Mouse (Mus musculus): ENCODE data around the gene Ncapd2. TPM values are rescaled to one million over a fixed set of nuclear protein-coding genes. Genes with fewer than 3 reads are reported as not detected.

Gene Ncapd2
- polyA plus RNA-seq, 1 experiment from 2014 or later: 67.6 TPM

GRCm38 (mm10) chr6:125175469-125175868 is 16.0 kb downstream of the Ncapd2 start:
- Histone ChIP-seq H3K36me3 (ENCODE audit: control insufficient read depth, insufficient read depth, low read length) (peaks cover 99% of the 10 kb centered on the region), H3K4me2 (ENCODE audit: low read length) (no peak overlapping the region), H3K4me3 (ENCODE audit: low read depth, low read length) (no peak overlapping the region), H3K27ac (ENCODE audit: low read depth, low read length) (no peak overlapping the region), H3K4me1 (ENCODE audit: control insufficient read depth, insufficient read depth, low read length) (no peaks in the 10 kb centered on the region), H3K9me3 (replicated peaks; ENCODE audit: control insufficient read depth, low read length) (no peaks in the 10 kb centered on the region), H3K9ac (ENCODE audit: low read length) (no peak overlapping the region), H3K27me3 (replicated peaks; ENCODE audit: control insufficient read depth, insufficient read depth, low read length) (no peaks in the 10 kb centered on the region)
- no peak for DNase-seq (ENCODE audit: low spot score)
- 91% methylated on average over 5 of the region's 5 CpGs for WGBS
- ATAC-seq: no peak

GRCm38 (mm10) chr6:125173256-125173655 is 18.2 kb downstream of the Ncapd2 start:
- Histone ChIP-seq H3K9me3 (replicated peaks; ENCODE audit: control insufficient read depth, low read length) (no peaks in the 10 kb centered on the region), H3K36me3 (ENCODE audit: control insufficient read depth, insufficient read depth, low read length) (peaks cover 99% of the 10 kb centered on the region), H3K9ac (ENCODE audit: low read length) (no peak overlapping the region), H3K4me1 (ENCODE audit: control insufficient read depth, insufficient read depth, low read length) (no peaks in the 10 kb centered on the region), H3K4me2 (ENCODE audit: low read length) (no peak overlapping the region), H3K4me3 (ENCODE audit: low read depth, low read length) (no peak overlapping the region), H3K27me3 (replicated peaks; ENCODE audit: control insufficient read depth, insufficient read depth, low read length) (no peaks in the 10 kb centered on the region), H3K27ac (ENCODE audit: low read depth, low read length) (no peak overlapping the region)
- DNase-seq (ENCODE audit: low spot score): no peak
- no peak for ATAC-seq
- 92% methylated on average over 7 of the region's 7 CpGs for WGBS

GRCm38 (mm10) chr6:125172474-125172873 is 19.0 kb downstream of the Ncapd2 start:
- H3K36me3 ChIP-seq (ENCODE audit: control insufficient read depth, insufficient read depth, low read length): peaks cover 99% of the 10 kb centered on the region
- no peaks in the 10 kb centered on the region for H3K9me3 ChIP-seq (replicated peaks; ENCODE audit: control insufficient read depth, low read length)
- H3K4me3 ChIP-seq (ENCODE audit: low read depth, low read length): no peak overlapping the region
- H3K27me3 ChIP-seq (replicated peaks; ENCODE audit: control insufficient read depth, insufficient read depth, low read length): no peaks in the 10 kb centered on the region
- H3K9ac ChIP-seq (ENCODE audit: low read length): no peak overlapping the region
- ATAC-seq (no peak), DNase-seq (ENCODE audit: low spot score) (no peak)
- H3K27ac ChIP-seq (ENCODE audit: low read depth, low read length): no peak overlapping the region
- no peak overlapping the region for H3K4me2 ChIP-seq (ENCODE audit: low read length)
- WGBS: 95% methylated on average over 2 of the region's 2 CpGs
- H3K4me1 ChIP-seq (ENCODE audit: control insufficient read depth, insufficient read depth, low read length): peaks cover 3% of the 10 kb centered on the region; the same call in 1 of the 2 replicates

GRCm38 (mm10) chr6:125170194-125170593 is 21.3 kb downstream of the Ncapd2 start:
- Histone ChIP-seq H3K4me1 (ENCODE audit: control insufficient read depth, insufficient read depth, low read length) (peaks cover 18% of the 10 kb centered on the region), H3K27ac (ENCODE audit: low read depth, low read length) (no peak overlapping the region), H3K9ac (ENCODE audit: low read length) (no peak overlapping the region), H3K9me3 (replicated peaks; ENCODE audit: control insufficient read depth, low read length) (no peaks in the 10 kb centered on the region), H3K4me3 (ENCODE audit: low read depth, low read length) (no peak overlapping the region), H3K36me3 (ENCODE audit: control insufficient read depth, insufficient read depth, low read length) (peaks cover 78% of the 10 kb centered on the region), H3K4me2 (ENCODE audit: low read length) (no peak overlapping the region), H3K27me3 (replicated peaks; ENCODE audit: control insufficient read depth, insufficient read depth, low read length) (no peaks in the 10 kb centered on the region)
- WGBS: 88% methylated on average over 6 of the region's 6 CpGs
- ATAC-seq: no peak
- DNase-seq (ENCODE audit: low spot score): no peak

- DNase-seq (ENCODE audit: low spot score): no peak
- peaks cover 69% of the 10 kb centered on the region for H3K36me3 ChIP-seq (ENCODE audit: control insufficient read depth, insufficient read depth, low read length)
- no peak overlapping the region for H3K4me2 ChIP-seq (ENCODE audit: low read length)
- no peaks in the 10 kb centered on the region for H3K9me3 ChIP-seq (replicated peaks; ENCODE audit: control insufficient read depth, low read length)
- H3K9ac ChIP-seq (ENCODE audit: low read length): no peak overlapping the region
- no peak overlapping the region for H3K4me3 ChIP-seq (ENCODE audit: low read depth, low read length)
- peaks cover 29% of the 10 kb centered on the region for H3K4me1 ChIP-seq (ENCODE audit: control insufficient read depth, insufficient read depth, low read length)
- no peaks in the 10 kb centered on the region for H3K27me3 ChIP-seq (replicated peaks; ENCODE audit: control insufficient read depth, insufficient read depth, low read length)
- H3K27ac ChIP-seq (ENCODE audit: low read depth, low read length): no peak overlapping the region
- no peak for ATAC-seq
- WGBS: 91% methylated on average over 14 of the region's 14 CpGs
Measured at GRCm38 (mm10) chr6:125168086-125168485, 23.4 kb downstream of the Ncapd2 start.

- Histone ChIP-seq H3K9me3 (replicated peaks; ENCODE audit: control insufficient read depth, low read length) (no peaks in the 10 kb centered on the region), H3K27ac (ENCODE audit: low read depth, low read length) (peak overlapping the region; percentile 91), H3K27me3 (replicated peaks; ENCODE audit: control insufficient read depth, insufficient read depth, low read length) (no peaks in the 10 kb centered on the region), H3K4me3 (ENCODE audit: low read depth, low read length) (peak overlapping the region; percentile 99), H3K9ac (ENCODE audit: low read length) (peak overlapping the region; percentile 48; the same call in 1 of the 2 replicates), H3K36me3 (ENCODE audit: control insufficient read depth, insufficient read depth, low read length) (peaks cover 66% of the 10 kb centered on the region), H3K4me1 (ENCODE audit: control insufficient read depth, insufficient read depth, low read length) (peaks cover 29% of the 10 kb centered on the region), H3K4me2 (ENCODE audit: low read length) (peak overlapping the region; percentile 96)
- 12% methylated on average over 10 of the region's 10 CpGs for WGBS
- ATAC-seq (no peak), DNase-seq (ENCODE audit: low spot score) (peak; percentile 69)
Measured at GRCm38 (mm10) chr6:125166861-125167650, 24.4 kb downstream of the Ncapd2 start.

GRCm38 (mm10) chr6:125166051-125166751 is 25.3 kb downstream of the Ncapd2 start, which contains the start of gene Gapdh:
Gene Gapdh, minus strand, starts transcription at chr6:125166467.
- Histone ChIP-seq H3K9ac (ENCODE audit: low read length) (peak within 1 kb of the TSS; percentile 97), H3K4me2 (ENCODE audit: low read length) (peak within 1 kb of the TSS; percentile 96), H3K36me3 (ENCODE audit: control insufficient read depth, insufficient read depth, low read length) (peaks cover 63% of the 10 kb centered on the region), H3K27me3 (replicated peaks; ENCODE audit: control insufficient read depth, insufficient read depth, low read length) (no peaks in the 10 kb centered on the region), H3K9me3 (replicated peaks; ENCODE audit: control insufficient read depth, low read length) (no peaks in the 10 kb centered on the region), H3K4me1 (ENCODE audit: control insufficient read depth, insufficient read depth, low read length) (peaks cover 29% of the 10 kb centered on the region), H3K27ac (ENCODE audit: low read depth, low read length) (peak within 1 kb of the TSS; percentile 91), H3K4me3 (ENCODE audit: low read depth, low read length) (peak within 1 kb of the TSS; percentile 99)
- ATAC-seq: peak; percentile 14
- peak; percentile 70 for DNase-seq (ENCODE audit: low spot score)
- under 1% methylated on average over 18 of the region's 18 CpGs for WGBS

GRCm38 (mm10) chr6:125165328-125165891 is 26.1 kb downstream of the Ncapd2 start:
- Histone ChIP-seq H3K27me3 (replicated peaks; ENCODE audit: control insufficient read depth, insufficient read depth, low read length) (no peaks in the 10 kb centered on the region), H3K36me3 (ENCODE audit: control insufficient read depth, insufficient read depth, low read length) (peaks cover 63% of the 10 kb centered on the region), H3K9me3 (replicated peaks; ENCODE audit: control insufficient read depth, low read length) (no peaks in the 10 kb centered on the region), H3K4me2 (ENCODE audit: low read length) (peak overlapping the region; percentile 96), H3K4me1 (ENCODE audit: control insufficient read depth, insufficient read depth, low read length) (peaks cover 29% of the 10 kb centered on the region), H3K27ac (ENCODE audit: low read depth, low read length) (peak overlapping the region; percentile 91), H3K9ac (ENCODE audit: low read length) (peak overlapping the region; percentile 97), H3K4me3 (ENCODE audit: low read depth, low read length) (peak overlapping the region; percentile 99)
- under 1% methylated on average over 36 of the region's 36 CpGs for WGBS
- DNase-seq (ENCODE audit: low spot score) (peak; percentile 98), ATAC-seq (peak; percentile 93)

All from forebrain, embryonic 14.5 days (tissue).